Mouse (Mus musculus): ENCODE measurements around the gene Ampd1.

DNA sequence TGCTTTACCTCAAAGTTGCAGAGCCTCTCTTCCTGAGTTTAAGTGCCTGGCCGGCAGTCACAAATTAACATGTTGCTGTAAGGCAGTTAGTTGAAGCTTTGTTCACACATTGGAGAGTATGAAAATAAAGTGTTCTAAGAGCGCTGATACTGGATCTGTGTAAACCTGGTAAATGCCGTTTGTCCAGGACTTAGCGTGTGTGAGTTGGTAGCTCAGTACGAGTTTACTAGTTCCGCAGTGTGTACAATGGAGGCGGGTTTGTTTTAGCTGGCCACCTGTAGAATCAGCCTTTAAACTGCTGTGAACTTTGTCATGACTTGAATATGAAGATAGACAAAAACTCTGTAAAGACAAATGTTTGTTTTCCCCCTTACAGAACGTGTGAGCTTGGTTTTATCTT lies 6.9 kb upstream of the Ampd1 start:
- TF ChIP-seq CTCF (IDR thresholded peaks at IDR 0.05; ENCODE audit: borderline replicate concordance, extremely low read depth, insufficient read depth, insufficient read length) (no peak), POLR2A (IDR thresholded peaks at IDR 0.05; ENCODE audit: borderline replicate concordance, extremely low read depth, insufficient read depth, insufficient read length, poor library complexity, severe bottlenecking) (no peak)
